Mouse (Mus musculus): Measurements from ENCODE around the gene Grik4. TPM values are rescaled to one million over a fixed set of nuclear protein-coding genes. Genes with fewer than 3 reads are reported as not detected.

Gene Grik4
- polyA plus RNA-seq, 1 experiment, result 0.35 TPM

GRCm38 (mm10) chr9:42850063-42850462 lies 94.2 kb downstream of the Grik4 start:
- 60% methylated on average over 6 of the region's 6 CpGs for WGBS
- H3K36me3 ChIP-seq (ENCODE audit: control insufficient read depth, insufficient read depth, low read length), result no peaks in the 10 kb centered on the region
- no peak for TF ChIP-seq CTCF (IDR thresholded peaks at IDR 0.05; ENCODE audit: extremely low read depth, insufficient read length, insufficient replicate concordance, low read depth, low read length)
- TF ChIP-seq POLR2A (IDR thresholded peaks at IDR 0.05; ENCODE audit: low read depth, low read length), result no peak
- no peak overlapping the region for H3K4me3 ChIP-seq (ENCODE audit: low read depth, low read length)
- H3K4me1 ChIP-seq (ENCODE audit: control insufficient read depth, insufficient read depth, insufficient read length, low read length), result no peaks in the 10 kb centered on the region
- no peak overlapping the region for H3K27ac ChIP-seq (ENCODE audit: insufficient read depth, low read depth, low read length)
- no peaks in the 10 kb centered on the region for H3K27me3 ChIP-seq (ENCODE audit: control insufficient read depth, insufficient read depth, low read length)

- Histone ChIP-seq H3K4me1 (ENCODE audit: control insufficient read depth, insufficient read depth, insufficient read length, low read length) (no peaks in the 10 kb centered on the region), H3K27ac (ENCODE audit: insufficient read depth, low read depth, low read length) (no peak overlapping the region), H3K27me3 (ENCODE audit: control insufficient read depth, insufficient read depth, low read length) (no peaks in the 10 kb centered on the region), H3K4me3 (ENCODE audit: low read depth, low read length) (no peak overlapping the region), H3K36me3 (ENCODE audit: control insufficient read depth, insufficient read depth, low read length) (no peaks in the 10 kb centered on the region)
- 63% methylated on average over 9 of the region's 9 CpGs for whole genome bisulfite sequencing
- TF ChIP-seq CTCF (IDR thresholded peaks at IDR 0.05; ENCODE audit: extremely low read depth, insufficient read length, insufficient replicate concordance, low read depth, low read length), result no peak
- TF ChIP-seq POLR2A (IDR thresholded peaks at IDR 0.05; ENCODE audit: low read depth, low read length), result no peak
These were observed 96.2 kb downstream of the Grik4 start for GRCm38 (mm10) chr9:42848061-42848460.

- Histone ChIP-seq H3K4me1 (ENCODE audit: control insufficient read depth, insufficient read depth, insufficient read length, low read length) (no peaks in the 10 kb centered on the region), H3K4me3 (ENCODE audit: low read depth, low read length) (no peak overlapping the region), H3K27me3 (ENCODE audit: control insufficient read depth, insufficient read depth, low read length) (no peaks in the 10 kb centered on the region), H3K27ac (ENCODE audit: insufficient read depth, low read depth, low read length) (no peak overlapping the region), H3K36me3 (ENCODE audit: control insufficient read depth, insufficient read depth, low read length) (no peaks in the 10 kb centered on the region)
- TF ChIP-seq CTCF (IDR thresholded peaks at IDR 0.05; ENCODE audit: extremely low read depth, insufficient read length, insufficient replicate concordance, low read depth, low read length) (no peak), POLR2A (IDR thresholded peaks at IDR 0.05; ENCODE audit: low read depth, low read length) (no peak)
- WGBS, result 82% methylated on average over 10 of the region's 10 CpGs
These were observed 97.4 kb downstream of the Grik4 start for GRCm38 (mm10) chr9:42846676-42847425.

GRCm38 (mm10) chr9:42846139-42846538 lies 98.2 kb downstream of the Grik4 start:
- no peak overlapping the region for H3K4me3 ChIP-seq (ENCODE audit: low read depth, low read length)
- TF ChIP-seq POLR2A (IDR thresholded peaks at IDR 0.05; ENCODE audit: low read depth, low read length) (no peak), CTCF (IDR thresholded peaks at IDR 0.05; ENCODE audit: extremely low read depth, insufficient read length, insufficient replicate concordance, low read depth, low read length) (no peak)
- H3K4me1 ChIP-seq (ENCODE audit: control insufficient read depth, insufficient read depth, insufficient read length, low read length), result no peaks in the 10 kb centered on the region
- no peaks in the 10 kb centered on the region for H3K36me3 ChIP-seq (ENCODE audit: control insufficient read depth, insufficient read depth, low read length)
- H3K27me3 ChIP-seq (ENCODE audit: control insufficient read depth, insufficient read depth, low read length), result no peaks in the 10 kb centered on the region
- 60% methylated on average over 4 of the region's 4 CpGs for WGBS
- H3K27ac ChIP-seq (ENCODE audit: insufficient read depth, low read depth, low read length), result no peak overlapping the region

GRCm38 (mm10) chr9:42844301-42844700 lies 100.0 kb downstream of the Grik4 start:
- Histone ChIP-seq H3K27me3 (ENCODE audit: control insufficient read depth, insufficient read depth, low read length) (no peaks in the 10 kb centered on the region), H3K4me1 (ENCODE audit: control insufficient read depth, insufficient read depth, insufficient read length, low read length) (no peaks in the 10 kb centered on the region), H3K4me3 (ENCODE audit: low read depth, low read length) (no peak overlapping the region), H3K36me3 (ENCODE audit: control insufficient read depth, insufficient read depth, low read length) (no peaks in the 10 kb centered on the region), H3K27ac (ENCODE audit: insufficient read depth, low read depth, low read length) (no peak overlapping the region)
- 85% methylated on average over 5 of the region's 5 CpGs for WGBS
- TF ChIP-seq CTCF (IDR thresholded peaks at IDR 0.05; ENCODE audit: extremely low read depth, insufficient read length, insufficient replicate concordance, low read depth, low read length) (no peak), POLR2A (IDR thresholded peaks at IDR 0.05; ENCODE audit: low read depth, low read length) (no peak)

GRCm38 (mm10) chr9:42838299-42838698 lies 106.0 kb downstream of the Grik4 start:
- Histone ChIP-seq H3K4me1 (ENCODE audit: control insufficient read depth, insufficient read depth, insufficient read length, low read length) (no peaks in the 10 kb centered on the region), H3K36me3 (ENCODE audit: control insufficient read depth, insufficient read depth, low read length) (no peaks in the 10 kb centered on the region), H3K4me3 (ENCODE audit: low read depth, low read length) (no peak overlapping the region), H3K27ac (ENCODE audit: insufficient read depth, low read depth, low read length) (no peak overlapping the region), H3K27me3 (ENCODE audit: control insufficient read depth, insufficient read depth, low read length) (no peaks in the 10 kb centered on the region)
- 68% methylated on average over 5 of the region's 5 CpGs for WGBS
- no peak for TF ChIP-seq CTCF (IDR thresholded peaks at IDR 0.05; ENCODE audit: extremely low read depth, insufficient read length, insufficient replicate concordance, low read depth, low read length)
- no peak for TF ChIP-seq POLR2A (IDR thresholded peaks at IDR 0.05; ENCODE audit: low read depth, low read length)

GRCm38 (mm10) chr9:42837498-42837897 lies 106.8 kb downstream of the Grik4 start:
- TF ChIP-seq CTCF (IDR thresholded peaks at IDR 0.05; ENCODE audit: extremely low read depth, insufficient read length, insufficient replicate concordance, low read depth, low read length), result no peak
- no peak for TF ChIP-seq POLR2A (IDR thresholded peaks at IDR 0.05; ENCODE audit: low read depth, low read length)
- no peak overlapping the region for H3K27ac ChIP-seq (ENCODE audit: insufficient read depth, low read depth, low read length)
- 61% methylated on average over 6 of the region's 6 CpGs for WGBS
- H3K27me3 ChIP-seq (ENCODE audit: control insufficient read depth, insufficient read depth, low read length), result no peaks in the 10 kb centered on the region
- no peaks in the 10 kb centered on the region for H3K4me1 ChIP-seq (ENCODE audit: control insufficient read depth, insufficient read depth, insufficient read length, low read length)
- no peak overlapping the region for H3K4me3 ChIP-seq (ENCODE audit: low read depth, low read length)
- no peaks in the 10 kb centered on the region for H3K36me3 ChIP-seq (ENCODE audit: control insufficient read depth, insufficient read depth, low read length)
